17 mouse cellular contexts compared by ENCODE assay signal in the genomic region with DNA sequence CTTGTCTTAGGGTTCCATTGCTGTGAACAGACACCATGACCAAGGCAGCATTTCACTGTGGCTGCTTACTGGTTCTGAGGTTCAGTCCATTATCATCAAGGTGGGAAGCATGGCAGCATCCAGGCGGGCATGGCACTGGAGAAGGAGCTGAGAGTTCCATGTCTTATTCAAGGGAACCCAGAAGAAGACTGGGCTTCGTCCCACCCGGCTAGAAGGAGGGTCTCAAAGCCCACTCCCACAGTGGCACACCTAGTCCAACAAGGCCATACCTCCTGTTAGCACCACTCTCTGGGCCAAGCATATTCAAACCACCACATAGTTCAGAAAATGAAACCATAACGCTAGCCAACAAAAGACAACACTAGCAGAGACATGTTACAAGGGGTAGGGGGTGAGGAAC. TPM values are rescaled to one million over a fixed set of nuclear protein-coding genes. Genes with fewer than 3 reads are reported as not detected.
"Had no signal": no experiment of that assay in that cellular context is flagged by ENCODE, and none has a peak within 500 bp of the region (broad histone marks: within the 10 kb centered on the region; RNA-seq: fewer than 3 reads in every experiment).

No protein-coding gene starts in this region.

- H3K4me3 ChIP-seq: midbrain, embryonic 12.5 days; neural tube, embryonic 15.5 days had no signal

- DNase-seq: kidney, adult 18-20 months; kidney, postnatal 10 days; left cerebral cortex, postnatal 4 days; lung, adult 18-20 months; right cerebral cortex, adult 18-20 months; right cerebral cortex, postnatal 25 days; thymus, postnatal 4 days had no signal

- H3K27me3 ChIP-seq: limb, embryonic 15.5 days; midbrain, embryonic 12.5 days; neural tube, embryonic 15.5 days had no signal

- H3K27ac ChIP-seq: limb, embryonic 15.5 days; midbrain, embryonic 12.5 days; neural tube, embryonic 15.5 days had no signal

- H3K9me3 ChIP-seq: limb, embryonic 15.5 days; midbrain, embryonic 12.5 days; neural tube, embryonic 15.5 days had no signal

- H3K4me2 ChIP-seq: limb, embryonic 15.5 days had no signal

- H3K9ac ChIP-seq: limb, embryonic 15.5 days; midbrain, embryonic 12.5 days had no signal

- ATAC-seq: midbrain, embryonic 16.5 days had no signal

RNA-seq across cellular contexts. Expression of a gene that starts 6.6 kb away (rescaled TPM):
- polyA plus RNA-seq: kidney, embryonic 14.5 days; midbrain, embryonic 16.5 days; neural tube, embryonic 15.5 days had no signal

RNA-seq across cellular contexts. Expression of a gene that starts 42.4 kb away (rescaled TPM):
- polyA plus RNA-seq: kidney, embryonic 14.5 days; large intestine, adult 2 months; limb, embryonic 15.5 days; lung, embryonic 16.5 days; midbrain, embryonic 12.5 days; midbrain, embryonic 16.5 days; neural tube, embryonic 15.5 days; small intestine, adult 2 months; stomach, embryonic 16.5 days; thymus, postnatal 0 days had no signal

RNA-seq across cellular contexts. Expression of a gene that starts 51.8 kb away (rescaled TPM):
- polyA plus RNA-seq: kidney, embryonic 14.5 days; large intestine, adult 2 months; limb, embryonic 15.5 days; lung, embryonic 16.5 days; midbrain, embryonic 12.5 days; midbrain, embryonic 16.5 days; neural tube, embryonic 15.5 days; small intestine, adult 2 months; stomach, embryonic 16.5 days; thymus, postnatal 0 days had no signal
